Mouse (Mus musculus) granulocyte monocyte progenitor cell, adult 5-6 weeks (primary cell): Measurements from ENCODE around the gene Rab3il1. TPM values are rescaled to one million over a fixed set of nuclear protein-coding genes. Genes with fewer than 3 reads are reported as not detected.

ENCODE experiments used
- ATAC-seq: replicated peaks from 2 replicates; pipeline ENCODE4 v1.8.0; 2016; ENCODE audit warnings: mild to moderate bottlenecking, moderate TSS enrichment, inconsistent platforms; ENCODE audit not compliant: poor library complexity, severe bottlenecking
- total RNA-seq, 2 experiments: library from RNA; stranded (forward) in 1 of 2; stranded (reverse) in 1 of 2; fragments of 200-712, 200-1000 nt in 1 of 2; fragments of >200 nt in 1 of 2; fragmentation: Nextera tagmentation in 1 of 2; gene quantifications; 2 replicates each; pipeline ENCODE4 v1.2.3; 2014 to 2017

The Rab3il1 gene
- 3.7 and 8.2 TPM in 2 replicates for total RNA-seq (2014; fragmentation: Nextera tagmentation)
- 1.9 and 2.8 TPM in 2 replicates for total RNA-seq (2017)

DNA sequence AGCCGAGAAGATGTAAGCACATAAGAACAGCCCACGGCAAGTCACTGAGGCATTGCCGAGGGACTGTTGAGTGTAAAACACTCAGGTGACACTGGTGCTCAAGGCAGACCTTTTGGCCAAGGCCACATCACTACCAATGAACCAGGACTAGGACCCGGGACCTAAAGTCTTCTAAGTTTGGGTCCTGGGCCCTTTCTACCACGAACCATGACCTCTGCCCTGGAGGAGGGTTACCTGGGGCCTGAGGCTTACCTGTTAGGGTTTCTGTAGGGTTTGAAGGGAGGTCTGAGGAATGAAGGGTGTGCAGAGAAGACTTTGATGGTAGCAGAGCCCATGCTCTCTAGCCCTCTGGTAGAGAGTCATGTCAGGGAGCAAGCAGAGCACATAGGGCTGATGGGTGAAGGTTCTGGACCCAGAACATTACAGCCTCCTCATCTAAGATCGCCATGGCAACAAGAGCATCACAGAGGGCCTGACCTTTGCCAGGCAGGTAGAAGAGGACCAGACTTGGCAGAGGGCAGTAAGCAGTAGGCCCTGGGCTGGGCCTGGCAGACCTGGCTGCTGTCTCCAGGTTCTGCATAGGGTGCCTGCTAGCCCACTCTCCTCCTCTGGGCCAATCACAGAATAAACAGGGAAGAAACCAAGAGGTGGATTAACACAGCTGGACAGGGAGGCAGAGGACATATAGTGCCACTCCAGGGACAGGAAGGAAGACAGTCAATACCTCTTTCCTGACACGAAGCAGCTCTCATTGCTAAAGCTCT lies at the start of gene Rab3il1, which contains the start of gene Best1:
TSS of gene Rab3il1 (plus strand) at position 464 of the 764 bp plus-strand sequence.
TSS of gene Best1 (minus strand) at position 428 of the 764 bp plus-strand sequence.
- ATAC-seq, result no peak

DNA sequence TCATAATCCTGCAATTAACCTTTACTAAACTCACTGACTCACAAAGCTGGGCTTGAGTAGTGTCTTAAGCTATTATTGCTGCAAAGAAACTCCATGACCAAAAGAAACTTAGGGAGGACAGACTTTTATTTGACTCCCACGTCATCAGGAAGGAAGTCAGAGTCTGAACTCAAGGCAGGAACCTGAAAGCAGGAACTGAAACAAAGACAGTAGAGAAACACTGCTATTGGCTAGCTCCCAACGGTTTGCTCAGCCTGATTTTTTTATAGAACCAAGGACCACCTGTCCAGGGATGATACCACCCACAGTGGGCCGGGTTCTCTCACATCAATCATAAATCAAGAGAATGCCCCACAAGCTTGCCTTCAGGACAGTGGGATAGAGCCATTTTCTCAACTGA lies 49.1 kb upstream of the Rab3il1 start:
- ATAC-seq, result peak; percentile 58

GRCm38 (mm10) chr19:9952912-9953311 lies 48.6 kb upstream of the Rab3il1 start:
- peak; percentile 40 for ATAC-seq

DNA sequence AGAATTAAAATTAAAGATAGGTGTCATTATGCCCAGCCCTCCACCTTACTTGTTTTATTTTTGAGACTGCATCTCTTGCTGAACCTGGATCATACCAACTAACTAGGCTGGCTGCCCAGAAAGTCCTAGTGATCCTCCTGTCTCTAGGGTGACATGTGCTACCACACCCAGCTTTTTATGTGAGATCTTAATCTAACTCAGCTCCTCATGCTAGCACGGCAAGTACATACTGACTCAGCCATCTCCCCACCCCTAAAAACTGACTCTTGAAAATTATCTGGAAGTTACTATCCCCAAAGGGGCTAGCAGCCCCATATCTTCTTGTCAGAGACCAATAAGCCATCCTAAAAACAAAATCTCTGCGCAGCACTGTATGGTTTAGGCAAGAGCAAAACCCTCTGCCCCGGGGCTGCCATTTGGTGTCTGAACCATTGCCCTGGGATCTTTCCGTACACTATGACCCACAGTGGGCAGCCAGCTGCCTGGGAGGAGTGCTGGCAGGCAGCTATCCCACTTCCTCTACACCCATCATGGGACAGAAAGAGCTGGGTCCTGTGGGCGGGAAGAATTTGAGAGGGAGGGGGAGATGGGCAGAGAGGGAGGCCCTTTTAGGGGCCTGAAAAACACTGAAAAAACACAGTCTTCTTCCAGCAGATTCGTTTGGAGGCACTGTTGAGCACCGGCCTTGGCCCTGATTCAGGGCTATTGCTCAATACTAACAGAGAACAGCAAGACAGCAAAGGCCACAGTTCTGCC lies 47.2 kb upstream of the Rab3il1 start:
- ATAC-seq, result peak; percentile 76

GRCm38 (mm10) chr19:9954811-9955202 lies 46.7 kb upstream of the Rab3il1 start:
- peak; percentile 47 for ATAC-seq

DNA sequence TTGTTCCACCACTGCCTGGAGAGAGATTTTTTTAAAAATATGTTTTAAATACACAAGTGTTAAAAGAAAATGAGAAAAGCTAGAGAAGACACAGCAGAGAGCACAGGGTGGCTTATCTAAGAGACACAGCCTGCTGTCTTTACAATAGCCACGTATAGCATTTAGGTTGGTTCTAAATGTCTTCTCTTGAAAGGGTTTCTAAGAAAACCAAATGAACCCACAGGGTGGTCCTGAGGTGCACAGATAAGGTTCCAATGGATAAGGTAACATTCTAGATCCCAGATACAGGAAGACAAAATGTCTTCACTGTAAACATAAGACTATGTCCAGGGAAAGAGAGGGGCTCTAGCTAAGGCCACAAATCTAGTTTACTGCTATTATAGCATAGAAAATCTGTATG lies 46.0 kb upstream of the Rab3il1 start:
- ATAC-seq, result no peak

GRCm38 (mm10) chr19:9956624-9957388 lies 44.7 kb upstream of the Rab3il1 start:
- ATAC-seq, result no peak

- ATAC-seq, result no peak
Measured at GRCm38 (mm10) chr19:9957965-9958364, 43.5 kb upstream of the Rab3il1 start.

- no peak for ATAC-seq
Measured at GRCm38 (mm10) chr19:9960769-9961168, 40.7 kb upstream of the Rab3il1 start.

GRCm38 (mm10) chr19:9964205-9964916 lies 37.1 kb upstream of the Rab3il1 start:
- no peak for ATAC-seq

- peak; percentile 89 for ATAC-seq
Measured at GRCm38 (mm10) chr19:9966096-9966867, 35.2 kb upstream of the Rab3il1 start.

- ATAC-seq, result no peak
Measured at GRCm38 (mm10) chr19:9968081-9968787, 33.2 kb upstream of the Rab3il1 start.

GRCm38 (mm10) chr19:9974853-9975252 lies 26.6 kb upstream of the Rab3il1 start:
- peak; percentile 85 for ATAC-seq

GRCm38 (mm10) chr19:9977085-9977484 lies 24.4 kb upstream of the Rab3il1 start:
- ATAC-seq, result no peak

- peak; percentile 34 for ATAC-seq
Measured at GRCm38 (mm10) chr19:9978431-9978951, 23.0 kb upstream of the Rab3il1 start.

DNA sequence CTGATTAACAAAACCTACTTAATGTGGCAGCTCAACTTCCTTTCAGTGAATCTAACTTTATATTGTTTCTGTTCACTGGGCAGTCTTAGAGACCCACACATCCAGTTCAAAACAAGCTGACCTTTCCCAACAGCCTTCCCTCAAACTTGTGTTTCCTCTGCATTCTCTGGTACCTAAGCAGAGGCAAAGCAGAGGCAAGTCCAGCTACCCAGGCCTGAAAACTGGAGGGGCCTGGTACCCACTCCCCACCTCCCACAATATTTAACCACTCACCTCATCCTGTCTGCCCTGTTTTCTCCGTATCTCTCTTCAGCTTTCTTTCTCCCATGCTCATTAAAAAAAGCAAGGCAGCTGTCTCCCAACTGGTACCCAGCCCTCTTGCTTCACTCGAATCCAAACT lies 22.3 kb upstream of the Rab3il1 start:
- no peak for ATAC-seq

DNA sequence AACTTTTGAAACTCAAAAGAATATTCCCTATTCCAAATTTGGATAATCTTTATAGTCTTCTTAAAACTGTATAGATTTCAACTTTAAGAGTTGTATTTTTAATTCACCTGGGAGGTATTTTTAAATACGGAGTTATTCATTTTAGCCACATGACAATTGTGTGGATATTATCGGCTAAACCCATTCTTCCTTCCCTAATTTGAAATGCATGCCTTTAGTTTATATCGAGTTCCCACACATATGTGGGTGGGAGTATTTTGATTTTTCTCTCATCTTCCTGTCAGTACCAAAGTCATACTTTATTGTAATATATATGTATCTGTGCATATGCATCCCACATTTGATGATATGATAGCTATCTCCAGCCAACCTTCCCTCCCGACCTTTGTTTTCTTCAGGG lies 21.2 kb upstream of the Rab3il1 start, which contains the start of gene Fth1:
TSS of gene Fth1 (plus strand) at position 341 of the 400 bp plus-strand sequence.
- ATAC-seq, result no peak

DNA sequence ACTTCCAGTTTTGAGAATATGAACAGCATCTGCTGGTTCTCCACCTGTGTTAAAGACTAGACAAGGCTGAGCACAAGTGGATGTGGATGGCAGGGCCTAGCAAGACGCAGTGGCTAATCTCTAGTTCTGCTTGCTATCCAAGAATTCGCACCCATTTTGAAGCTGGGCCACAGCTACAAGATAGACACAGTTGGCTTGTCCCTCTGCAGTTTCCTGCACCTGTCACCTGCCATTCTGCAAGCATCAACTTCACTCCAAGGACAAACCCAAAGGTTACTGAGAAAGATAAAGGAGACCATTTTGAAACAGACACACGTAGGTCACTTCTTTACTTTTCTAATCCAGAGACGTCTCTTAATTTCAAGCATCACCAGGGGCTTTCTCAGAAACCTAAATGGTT lies 19.8 kb upstream of the Rab3il1 start:
- ATAC-seq, result no peak
